Mouse (Mus musculus) duodenum, adult 2 months (tissue): ENCODE measurements around the gene Speer4e. TPM values are rescaled to one million over a fixed set of nuclear protein-coding genes. Genes with fewer than 3 reads are reported as not detected.

Source experiments
- polyA plus RNA-seq: library from polyadenylated mRNA; depleted of rRNA; stranded (reverse); fragments of >200 nt; gene quantifications from 2 replicates; pipeline ENCODE4 v1.2.3, GENCODE M21; 2012; ENCODE audit warnings: low replicate concordance; rRNA removed

Speer4e gene
- polyA plus RNA-seq = not detected in 2 replicates

GRCm38 (mm10) chr5:14938329-14938728 is at the start of gene Speer4e:
Speer4e (minus strand) TSS chr5:14938429.

GRCm38 (mm10) chr5:14978835-14979234 is 40.6 kb upstream of the Speer4e start, which contains the start of gene Gm10354:
Gm10354 (minus strand) TSS chr5:14978935.

GRCm38 (mm10) chr5:14914799-14915198 is 23.4 kb downstream of the Speer4e start, which contains the start of gene Gm9758:
Gm9758 (minus strand) TSS chr5:14914899.

Other genes starting within 250 kb of the Speer4e start
- not detected in 2 replicates for gene Gm9758, start 23.5 kb downstream of the Speer4e start, polyA plus RNA-seq
- gene Gm10354, start 40.5 kb upstream of the Speer4e start, polyA plus RNA-seq = not detected in 2 replicates
- gene Gm17019, start 94.6 kb upstream of the Speer4e start, polyA plus RNA-seq = not detected in 2 replicates